Mouse (Mus musculus) brown adipose tissue, adult 24 weeks (tissue): ENCODE results near the gene Lhx4. TPM values are rescaled to one million over a fixed set of nuclear protein-coding genes. Genes with fewer than 3 reads are reported as not detected.

Experiments used
- H3K27ac ChIP-seq: fragments of 200-500 bp; replicated peaks from 2 replicates; pipeline ENCODE4 v1.5.1; 2012; ENCODE audit warnings: low read depth, mild to moderate bottlenecking, low read length
- H3K4me1 ChIP-seq: fragments of 200-500 bp; 2 replicates; pipeline ENCODE4 v1.6.1; 2012; ENCODE audit warnings: low read length, mixed read lengths; ENCODE audit not compliant: control insufficient read depth, insufficient read depth, insufficient read length
- H3K4me3 ChIP-seq: fragments of 200-500 bp; 2 replicates; pipeline ENCODE4 v1.5.1; 2012; ENCODE audit warnings: low read depth, mild to moderate bottlenecking, low read length, moderate library complexity; ENCODE audit not compliant: insufficient read depth
- polyA plus RNA-seq: library from polyadenylated mRNA; stranded (reverse); fragments of >200 nt; gene quantifications from 2 replicates; pipeline ENCODE4 v1.2.4, GENCODE M21; 2012; ENCODE audit not compliant: missing spikeins, insufficient read depth, insufficient read length

Gene Lhx4
- polyA plus RNA-seq, 1 experiment = not detected

DNA sequence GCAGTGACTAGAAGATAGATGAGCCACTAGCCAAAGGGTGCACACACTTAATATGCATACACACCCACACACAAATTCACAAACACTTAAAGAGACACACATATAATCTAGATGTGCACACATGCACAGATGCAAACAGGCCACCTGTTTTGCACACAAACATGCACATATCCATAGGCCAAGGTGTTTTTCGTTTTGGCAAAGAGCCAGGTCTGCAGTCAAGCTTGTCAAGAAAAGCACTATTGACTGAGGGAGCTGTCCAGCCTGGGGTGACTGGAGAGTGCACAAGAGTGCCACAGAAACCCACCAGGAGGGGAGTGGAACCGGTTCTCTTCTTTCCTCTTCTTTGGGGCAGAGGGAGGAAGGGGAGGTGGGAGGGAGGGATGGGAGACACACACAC lies 20.3 kb downstream of the Lhx4 start:
- no peak overlapping the region for H3K4me3 ChIP-seq

GRCm38 (mm10) chr1:155729113-155729795 lies 22.2 kb downstream of the Lhx4 start:
- no peak overlapping the region for H3K27ac ChIP-seq
- no peaks in the 10 kb centered on the region for H3K4me1 ChIP-seq
- no peak overlapping the region for H3K4me3 ChIP-seq

More for the DNA sequence above, 20.3 kb downstream of the Lhx4 start:
- H3K4me1 ChIP-seq = no peaks in the 10 kb centered on the region
- no peak overlapping the region for H3K27ac ChIP-seq

DNA sequence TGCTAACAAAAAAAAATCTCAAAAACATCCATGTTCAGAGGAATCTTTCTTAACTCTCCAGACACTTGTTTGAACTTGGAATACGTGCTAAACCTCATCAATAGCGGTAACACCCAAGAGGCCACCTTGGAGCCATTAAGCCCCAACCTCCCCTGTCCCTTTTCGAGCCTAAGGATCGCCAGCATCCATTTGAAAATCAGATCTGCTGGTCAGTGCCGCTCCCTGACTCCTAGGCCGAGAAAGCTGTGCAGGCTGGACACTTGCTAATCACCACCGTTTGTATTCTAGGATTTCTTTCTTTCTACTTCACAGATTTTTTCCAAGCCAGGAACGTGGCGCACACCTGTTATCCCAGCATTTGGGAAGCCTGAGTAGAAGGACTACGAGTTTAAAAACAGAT lies 23.7 kb downstream of the Lhx4 start:
- H3K4me1 ChIP-seq = no peaks in the 10 kb centered on the region
- no peak overlapping the region for H3K4me3 ChIP-seq
- no peak overlapping the region for H3K27ac ChIP-seq

DNA sequence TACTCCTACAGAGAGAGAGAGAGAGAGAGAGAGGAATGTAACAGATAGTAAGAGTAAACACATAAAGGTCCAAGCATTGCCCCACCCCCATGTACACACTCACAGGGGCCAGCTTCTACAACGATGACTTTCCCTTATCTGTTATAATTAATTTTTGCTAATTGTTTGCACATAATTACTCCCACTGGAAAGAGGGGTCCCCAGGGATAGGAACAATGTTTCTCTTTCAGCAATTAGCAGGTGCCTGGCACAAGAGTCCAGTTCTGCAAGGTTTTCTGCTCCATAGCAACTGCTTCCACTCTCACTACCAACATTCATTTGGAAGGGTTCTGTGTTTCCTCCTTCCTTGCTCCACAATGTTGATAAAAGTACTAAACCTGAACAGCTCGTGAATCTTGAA lies 25.6 kb downstream of the Lhx4 start:
- Histone ChIP-seq H3K27ac (no peak overlapping the region), H3K4me3 (no peak overlapping the region), H3K4me1 (no peaks in the 10 kb centered on the region)

GRCm38 (mm10) chr1:155724301-155724700 lies 27.2 kb downstream of the Lhx4 start:
- Histone ChIP-seq H3K4me1 (no peaks in the 10 kb centered on the region), H3K4me3 (no peak overlapping the region), H3K27ac (no peak overlapping the region)

- H3K4me1 ChIP-seq = no peaks in the 10 kb centered on the region
- no peak overlapping the region for H3K27ac ChIP-seq
- H3K4me3 ChIP-seq = no peak overlapping the region
These were observed 29.3 kb downstream of the Lhx4 start for GRCm38 (mm10) chr1:155722185-155722584.

DNA sequence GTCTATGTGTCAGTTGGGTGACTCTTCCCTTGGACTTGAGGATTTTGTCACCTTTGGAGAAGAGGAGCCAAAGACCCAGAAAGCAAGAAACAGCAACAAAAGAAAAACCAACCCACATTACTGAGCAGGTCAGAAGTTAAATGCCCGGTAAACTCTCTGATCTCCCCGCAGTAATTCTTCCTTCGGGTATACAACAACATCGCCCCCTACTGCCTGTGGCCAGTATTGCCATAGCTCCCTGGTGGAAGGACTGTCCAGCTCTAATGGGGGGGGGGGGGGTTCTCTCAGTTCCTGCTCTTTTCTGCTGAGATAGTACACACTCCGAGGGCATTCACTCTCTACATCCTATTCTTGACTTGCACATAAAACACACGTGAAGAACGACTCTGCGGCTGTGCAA lies 30.0 kb downstream of the Lhx4 start:
- H3K4me1 ChIP-seq = no peaks in the 10 kb centered on the region
- no peak overlapping the region for H3K27ac ChIP-seq
- H3K4me3 ChIP-seq = no peak overlapping the region

DNA sequence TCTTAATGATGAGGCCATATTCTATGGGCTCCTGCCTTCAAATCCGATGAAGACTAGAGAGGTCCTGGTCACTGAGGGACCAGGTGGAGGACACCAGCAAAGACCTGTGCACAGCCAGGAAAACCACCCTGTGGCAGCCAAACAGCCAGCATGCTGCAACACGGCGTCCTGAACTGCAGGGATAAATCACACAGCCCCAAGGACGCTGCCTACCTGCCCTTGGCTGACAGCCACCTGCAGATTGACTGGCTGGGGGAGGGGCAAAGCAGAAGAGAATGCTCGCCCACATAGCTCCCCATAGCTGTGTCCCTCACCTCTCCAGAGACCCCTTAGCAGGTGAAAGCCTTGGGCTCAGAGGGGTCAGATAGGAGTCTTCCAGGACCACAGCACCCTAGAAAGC lies 31.5 kb downstream of the Lhx4 start:
- H3K4me3 ChIP-seq = no peak overlapping the region
- H3K4me1 ChIP-seq = no peaks in the 10 kb centered on the region
- H3K27ac ChIP-seq = no peak overlapping the region

DNA sequence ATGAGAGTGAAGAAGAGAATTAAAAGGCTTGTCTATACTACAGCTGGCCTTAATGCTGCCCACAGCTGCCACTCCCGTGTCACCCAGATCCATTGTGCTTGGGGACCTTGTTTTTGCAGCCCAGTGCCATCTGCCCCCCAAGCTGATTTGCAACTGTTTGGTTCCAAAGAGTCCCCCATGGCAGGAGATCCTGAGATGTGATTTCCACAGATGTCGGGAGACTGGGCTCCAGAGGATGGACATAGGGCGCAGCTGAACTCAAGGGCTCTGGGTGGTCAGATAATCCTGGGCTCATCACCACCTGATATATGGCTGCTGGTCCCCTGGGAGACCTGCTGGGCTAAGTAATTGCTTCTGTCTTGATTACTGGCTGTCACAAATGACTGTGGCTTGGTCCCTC lies 32.6 kb downstream of the Lhx4 start:
- no peak overlapping the region for H3K27ac ChIP-seq
- H3K4me3 ChIP-seq = no peak overlapping the region
- no peaks in the 10 kb centered on the region for H3K4me1 ChIP-seq

- H3K4me3 ChIP-seq = no peak overlapping the region
- no peak overlapping the region for H3K27ac ChIP-seq
- H3K4me1 ChIP-seq = no peaks in the 10 kb centered on the region; the same call in 1 of the 2 replicates
These were observed 34.2 kb downstream of the Lhx4 start for GRCm38 (mm10) chr1:155717301-155717700.

GRCm38 (mm10) chr1:155715366-155715765 lies 36.1 kb downstream of the Lhx4 start:
- Histone ChIP-seq H3K4me3 (no peak overlapping the region), H3K27ac (no peak overlapping the region), H3K4me1 (no peaks in the 10 kb centered on the region; the same call in 1 of the 2 replicates)

GRCm38 (mm10) chr1:155713306-155713705 lies 38.2 kb downstream of the Lhx4 start:
- Histone ChIP-seq H3K4me1 (no peaks in the 10 kb centered on the region; the same call in 1 of the 2 replicates), H3K4me3 (no peak overlapping the region), H3K27ac (no peak overlapping the region)

- no peaks in the 10 kb centered on the region for H3K4me1 ChIP-seq
- no peak overlapping the region for H3K27ac ChIP-seq
- no peak overlapping the region for H3K4me3 ChIP-seq
These were observed 47.3 kb downstream of the Lhx4 start for GRCm38 (mm10) chr1:155704182-155704581.

GRCm38 (mm10) chr1:155703191-155703680 lies 48.2 kb downstream of the Lhx4 start:
- no peaks in the 10 kb centered on the region for H3K4me1 ChIP-seq
- no peak overlapping the region for H3K4me3 ChIP-seq
- H3K27ac ChIP-seq = no peak overlapping the region

- Histone ChIP-seq H3K4me1 (no peaks in the 10 kb centered on the region), H3K27ac (no peak overlapping the region), H3K4me3 (no peak overlapping the region)
These were observed 50.6 kb downstream of the Lhx4 start for GRCm38 (mm10) chr1:155700886-155701285.

- Histone ChIP-seq H3K27ac (no peak overlapping the region), H3K4me3 (no peak overlapping the region), H3K4me1 (no peaks in the 10 kb centered on the region)
These were observed 52.9 kb downstream of the Lhx4 start for GRCm38 (mm10) chr1:155698373-155699159.
